In genomic region chr9:48737911-48738310, GRCm38 (mm10) we compare ENCODE assay signal across 7 mouse cellular contexts.
DNase-seq lines count a peak whose midpoint lies in the region; ATAC-seq lines count a peak whose summit lies in the region.

No protein-coding gene starts in this region.

- no peak for ATAC-seq in kidney, embryonic 14.5 days (ENCODE audit: low FRiP score, low TSS enrichment)
- no peak for ATAC-seq in embryonic facial prominence, embryonic 12.5 days (ENCODE audit: insufficient number of reproducible peaks, insufficient read depth, low FRiP score, low TSS enrichment)
- ATAC-seq in forebrain, embryonic 14.5 days, result no peak
- ATAC-seq in midbrain, embryonic 13.5 days, result no peak
- no peak for ATAC-seq in erythroid progenitor cell, adult 5-6 weeks (replicated peaks; ENCODE audit: low FRiP score, poor library complexity, severe bottlenecking)

- WGBS in kidney, embryonic 14.5 days, result 33% methylated on average over 2 of the region's 2 CpGs
- 21% methylated on average over 2 of the region's 2 CpGs for WGBS in embryonic facial prominence, embryonic 12.5 days
- WGBS in forebrain, embryonic 14.5 days, result 53% methylated on average over 2 of the region's 2 CpGs
- 37% methylated on average over 2 of the region's 2 CpGs for WGBS in midbrain, embryonic 13.5 days

- no peaks in the 10 kb centered on the region for H3K36me3 ChIP-seq in kidney, embryonic 14.5 days (ENCODE audit: control insufficient read depth, insufficient read depth, low read length)
- H3K36me3 ChIP-seq in embryonic facial prominence, embryonic 12.5 days, result no peaks in the 10 kb centered on the region
- H3K36me3 ChIP-seq in forebrain, embryonic 14.5 days (ENCODE audit: control insufficient read depth, insufficient read depth, low read length), result no peaks in the 10 kb centered on the region
- H3K36me3 ChIP-seq in midbrain, embryonic 13.5 days, result no peaks in the 10 kb centered on the region

- no peaks in the 10 kb centered on the region for H3K9me3 ChIP-seq in kidney, embryonic 14.5 days (ENCODE audit: control insufficient read depth, low read length)
- no peaks in the 10 kb centered on the region for H3K9me3 ChIP-seq in embryonic facial prominence, embryonic 12.5 days
- H3K9me3 ChIP-seq in forebrain, embryonic 14.5 days (replicated peaks; ENCODE audit: control insufficient read depth, low read length), result no peaks in the 10 kb centered on the region
- H3K9me3 ChIP-seq in midbrain, embryonic 13.5 days, result no peaks in the 10 kb centered on the region

- H3K4me2 ChIP-seq in kidney, embryonic 14.5 days (replicated peaks; ENCODE audit: low read depth, low read length), result peak overlapping the region; percentile 17; the same call in 1 of the 2 replicates
- H3K4me2 ChIP-seq in embryonic facial prominence, embryonic 12.5 days (replicated peaks), result peak overlapping the region; percentile 20; the same call in 1 of the 2 replicates
- H3K4me2 ChIP-seq in forebrain, embryonic 14.5 days (ENCODE audit: low read length), result no peak overlapping the region
- H3K4me2 ChIP-seq in midbrain, embryonic 13.5 days (replicated peaks), result no peak overlapping the region

- H3K4me1 ChIP-seq in kidney, embryonic 14.5 days (ENCODE audit: control insufficient read depth, insufficient read depth, low read length), result peaks cover 37% of the 10 kb centered on the region
- peaks cover 71% of the 10 kb centered on the region for H3K4me1 ChIP-seq in embryonic facial prominence, embryonic 12.5 days
- H3K4me1 ChIP-seq in forebrain, embryonic 14.5 days (ENCODE audit: control insufficient read depth, insufficient read depth, low read length), result peaks cover 67% of the 10 kb centered on the region
- peaks cover 75% of the 10 kb centered on the region for H3K4me1 ChIP-seq in midbrain, embryonic 13.5 days (replicated peaks)

- peaks cover 16% of the 10 kb centered on the region; the same call in 1 of the 2 replicates for H3K27me3 ChIP-seq in kidney, embryonic 14.5 days (ENCODE audit: control insufficient read depth, insufficient read depth, low read length)
- H3K27me3 ChIP-seq in embryonic facial prominence, embryonic 12.5 days, result peaks cover 9% of the 10 kb centered on the region; the same call in 1 of the 2 replicates
- no peaks in the 10 kb centered on the region; the same call in 1 of the 2 replicates for H3K27me3 ChIP-seq in forebrain, embryonic 14.5 days (replicated peaks; ENCODE audit: control insufficient read depth, insufficient read depth, low read length)
- no peaks in the 10 kb centered on the region for H3K27me3 ChIP-seq in midbrain, embryonic 13.5 days

- DNase-seq in kidney, postnatal 25 days, result no peak
- DNase-seq in forebrain, embryonic 14.5 days (ENCODE audit: low spot score), result no peak
- DNase-seq in layer of hippocampus, adult 8-10 months (ENCODE audit: low spot score in 2 of 2), result no peak

- no peak overlapping the region for H3K4me3 ChIP-seq in kidney, embryonic 14.5 days (ENCODE audit: low read length)
- no peak overlapping the region for H3K4me3 ChIP-seq in embryonic facial prominence, embryonic 12.5 days
- H3K4me3 ChIP-seq in forebrain, embryonic 14.5 days (ENCODE audit: low read depth, low read length), result no peak overlapping the region
- no peak overlapping the region for H3K4me3 ChIP-seq in midbrain, embryonic 13.5 days (replicated peaks)

- H3K9ac ChIP-seq in kidney, embryonic 14.5 days (ENCODE audit: low read depth, low read length), result no peak overlapping the region
- H3K9ac ChIP-seq in embryonic facial prominence, embryonic 12.5 days, result no peak overlapping the region
- no peak overlapping the region for H3K9ac ChIP-seq in forebrain, embryonic 14.5 days (ENCODE audit: low read length)
- H3K9ac ChIP-seq in midbrain, embryonic 13.5 days (replicated peaks), result 0 out of 2 replicates have a peak overlapping the region, but pooled peaks have one; percentile 36

- H3K27ac ChIP-seq in kidney, embryonic 14.5 days (ENCODE audit: low read depth, low read length), result no peak overlapping the region
- H3K27ac ChIP-seq in embryonic facial prominence, embryonic 12.5 days, result peak overlapping the region; percentile 75
- 0 out of 2 replicates have a peak overlapping the region, but pooled peaks have one; percentile 45 for H3K27ac ChIP-seq in forebrain, embryonic 14.5 days (ENCODE audit: low read depth, low read length)
- H3K27ac ChIP-seq in midbrain, embryonic 13.5 days, result peak overlapping the region; percentile 82

Comparison
In these comparisons a context has a peak if more than half of its experiments do, and no peak if none do; other contexts are left out.
1. H3K4me2 ChIP-seq: peak in kidney, embryonic 14.5 days (single experiment) and embryonic facial prominence, embryonic 12.5 days (single experiment); none in forebrain, embryonic 14.5 days (single experiment) and midbrain, embryonic 13.5 days (single experiment).